ENCODE assay signal across 18 mouse cellular contexts in genomic region chr1:174617368-174617767, GRCm38 (mm10).
"Had no signal": no experiment of that assay in that cellular context is flagged by ENCODE, and none has a peak within 500 bp of the region (broad histone marks: within the 10 kb centered on the region; RNA-seq: fewer than 3 reads in every experiment).

No protein-coding gene starts in this region.

- H3K27me3 ChIP-seq: liver, embryonic 15.5 days; midbrain, embryonic 12.5 days; neural tube, embryonic 15.5 days had no signal

- H3K36me3 ChIP-seq: liver, embryonic 15.5 days had no signal

- H3K9ac ChIP-seq: liver, embryonic 15.5 days; midbrain, embryonic 12.5 days; neural tube, embryonic 15.5 days had no signal

- H3K4me1 ChIP-seq: liver, embryonic 15.5 days; midbrain, embryonic 12.5 days; neural tube, embryonic 15.5 days had no signal

- ATAC-seq: intestine, embryonic 16.5 days had no signal

- H3K4me3 ChIP-seq: layer of hippocampus, adult 2 months; liver, embryonic 15.5 days; midbrain, embryonic 12.5 days; myocyte; neural tube, embryonic 15.5 days had no signal

- H3K9me3 ChIP-seq: liver, embryonic 15.5 days; midbrain, embryonic 12.5 days; neural tube, embryonic 15.5 days had no signal

- H3K4me2 ChIP-seq: liver, embryonic 11.5 days; liver, embryonic 15.5 days; midbrain, embryonic 12.5 days; neural tube, embryonic 15.5 days had no signal

- DNase-seq: kidney, adult 9 months; kidney, postnatal 10 days; kidney, postnatal 4 days; lung, adult 2 months; lung, postnatal 10 days; right cerebral cortex, adult 18-20 months; right cerebral cortex, postnatal 25 days; thymus, adult 18-20 months; thymus, postnatal 14 days had no signal

- H3K27ac ChIP-seq: layer of hippocampus, adult 2 months; liver, embryonic 15.5 days; macrophage; midbrain, embryonic 12.5 days; neural tube, embryonic 15.5 days; stomach, postnatal 0 days had no signal
